Mouse (Mus musculus): ENCODE measurements at regions not wholly inside any gene's neighbourhood (a gene's known extent, or its start where the extent isn't known, plus 50 kb on each side); places are given as distances from the start of the nearest gene placed in this dataset.
A peak's percentile ranks its signal among the peaks of the same experiment; 100 is the strongest.

DNA sequence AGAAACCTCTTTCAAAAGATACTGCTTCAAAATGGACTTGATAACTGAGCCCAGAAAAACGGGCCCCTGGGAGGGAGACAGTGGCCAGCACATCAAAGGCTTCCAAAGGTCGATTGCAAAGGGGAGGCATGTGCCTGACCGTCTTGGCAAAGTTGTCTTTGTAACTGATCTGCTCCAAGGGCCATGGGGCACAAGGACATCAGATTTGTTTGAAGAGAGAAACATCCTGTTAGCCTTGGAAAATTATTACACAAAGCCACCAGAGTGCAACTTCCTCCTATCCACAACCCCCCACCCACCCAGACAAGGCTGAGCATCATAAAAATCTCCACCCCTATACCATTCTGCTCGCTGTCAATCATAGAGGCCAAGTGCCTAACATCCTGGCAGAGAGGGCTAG lies 284.7 kb upstream of the Id2 start:
- DNase-seq (ENCODE audit: low spot score) = no peak

GRCm38 (mm10) chr12:25379996-25380395 lies 283.1 kb upstream of the Id2 start:
- no peak for DNase-seq (ENCODE audit: low spot score)

- no peak for DNase-seq (ENCODE audit: low spot score)
These were observed 282.1 kb upstream of the Id2 start for GRCm38 (mm10) chr12:25379016-25379415.

GRCm38 (mm10) chr12:25378036-25378645 lies 281.2 kb upstream of the Id2 start:
- DNase-seq (ENCODE audit: low spot score) = no peak

DNA sequence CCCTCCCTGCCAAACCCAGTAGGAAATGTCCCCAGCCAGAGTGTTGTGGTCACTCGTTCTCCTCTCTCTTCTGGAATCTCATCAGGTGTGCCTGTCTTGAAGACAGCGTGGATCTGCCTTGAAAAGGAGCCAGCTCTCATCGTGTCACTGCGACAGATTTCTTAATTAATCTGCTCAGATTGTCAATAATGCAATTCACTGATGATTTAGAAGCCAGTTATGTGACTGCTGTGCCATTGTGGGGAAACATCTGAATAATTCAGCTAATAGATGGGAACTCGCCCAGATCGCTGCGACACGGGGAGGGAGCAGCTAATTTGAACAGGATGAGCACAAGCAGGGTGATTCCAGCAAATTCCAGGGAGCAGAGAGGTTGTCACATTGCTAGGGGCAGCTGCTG lies 279.5 kb upstream of the Id2 start:
- peak; percentile 34 for DNase-seq (ENCODE audit: low spot score)

GRCm38 (mm10) chr12:25367541-25367940 lies 270.6 kb upstream of the Id2 start:
- DNase-seq (ENCODE audit: low spot score) = no peak

- DNase-seq (ENCODE audit: low spot score) = no peak
These were observed 268.8 kb upstream of the Id2 start for GRCm38 (mm10) chr12:25365600-25366267.

- DNase-seq (ENCODE audit: low spot score) = peak; percentile 54
These were observed 268.1 kb upstream of the Id2 start for GRCm38 (mm10) chr12:25364966-25365568.

- no peak for DNase-seq (ENCODE audit: low spot score)
These were observed 266.9 kb upstream of the Id2 start for GRCm38 (mm10) chr12:25363839-25364238.

GRCm38 (mm10) chr12:25363341-25363740 lies 266.4 kb upstream of the Id2 start:
- DNase-seq (ENCODE audit: low spot score) = no peak

DNA sequence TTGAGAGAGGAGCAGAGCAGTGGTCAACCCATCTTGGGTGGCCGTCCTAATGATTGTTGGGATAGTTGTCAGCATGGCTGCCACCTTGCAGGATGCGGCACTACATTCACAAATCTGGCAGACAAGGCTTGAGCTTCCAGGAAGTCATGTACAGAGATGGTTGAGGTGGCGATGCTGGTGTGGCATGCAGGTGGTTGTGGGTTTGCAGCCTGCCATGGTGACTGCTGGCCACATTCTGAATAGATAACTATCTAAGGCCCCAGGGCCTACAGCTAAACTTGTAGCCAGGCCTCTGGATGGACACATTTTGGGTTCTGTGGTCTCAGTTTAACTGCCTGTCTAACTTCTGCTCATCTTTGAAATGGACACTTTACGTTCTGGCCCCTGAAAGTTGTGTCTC lies 265.8 kb upstream of the Id2 start:
- DNase-seq (ENCODE audit: low spot score) = no peak

GRCm38 (mm10) chr12:25360726-25361125 lies 263.8 kb upstream of the Id2 start:
- no peak for DNase-seq (ENCODE audit: low spot score)

- no peak for DNase-seq (ENCODE audit: low spot score)
These were observed 263.0 kb upstream of the Id2 start for GRCm38 (mm10) chr12:25359931-25360330.

GRCm38 (mm10) chr12:25358846-25359525 lies 262.0 kb upstream of the Id2 start:
- DNase-seq (ENCODE audit: low spot score) = no peak

DNA sequence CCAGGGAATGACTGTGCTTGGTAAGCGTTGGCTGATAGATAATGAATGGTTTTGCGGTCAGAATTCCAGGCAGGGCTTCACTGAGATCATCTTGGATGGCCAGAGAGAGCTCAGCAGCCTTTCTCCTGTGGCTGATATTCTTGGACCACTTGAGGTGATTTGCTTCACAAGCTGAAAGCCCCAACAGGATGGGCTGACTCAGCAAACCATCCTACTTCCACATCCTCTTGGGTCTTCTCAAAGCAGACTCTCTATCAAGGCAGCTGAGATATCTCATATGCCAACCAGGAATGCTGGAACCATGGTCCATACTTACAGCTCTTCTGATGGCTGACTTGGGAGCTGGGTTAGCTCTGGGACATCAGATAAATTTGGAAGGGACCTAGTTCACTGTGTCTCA lies 259.8 kb upstream of the Id2 start:
- DNase-seq (ENCODE audit: low spot score) = no peak

GRCm38 (mm10) chr12:25355217-25355616 lies 258.3 kb upstream of the Id2 start:
- no peak for DNase-seq (ENCODE audit: low spot score)

GRCm38 (mm10) chr12:25353402-25353896 lies 256.5 kb upstream of the Id2 start:
- DNase-seq (ENCODE audit: low spot score) = no peak

DNA sequence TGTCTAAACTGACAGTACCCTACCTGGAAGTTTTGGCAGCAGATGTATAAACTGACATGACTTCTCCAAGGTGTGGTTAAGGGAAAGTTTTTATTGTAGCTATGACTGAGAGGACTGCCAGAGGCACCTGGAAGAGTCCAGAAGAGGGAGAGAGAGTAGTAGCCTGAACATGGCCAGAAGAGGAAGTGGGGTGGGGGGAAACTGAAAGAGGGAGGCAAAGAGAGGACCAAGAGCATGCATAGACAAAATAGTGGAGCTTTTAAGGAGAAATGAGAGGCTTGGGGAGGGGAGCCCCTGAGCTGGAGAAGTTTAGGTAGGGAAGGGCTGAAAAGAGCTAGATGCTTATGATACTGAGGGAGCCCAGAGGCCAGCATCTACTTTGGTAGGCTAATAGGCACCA lies 255.2 kb upstream of the Id2 start:
- no peak for DNase-seq (ENCODE audit: low spot score)

- peak; percentile 41 for DNase-seq (ENCODE audit: low spot score)
These were observed 247.4 kb upstream of the Id2 start for GRCm38 (mm10) chr12:25344354-25344753.

DNA sequence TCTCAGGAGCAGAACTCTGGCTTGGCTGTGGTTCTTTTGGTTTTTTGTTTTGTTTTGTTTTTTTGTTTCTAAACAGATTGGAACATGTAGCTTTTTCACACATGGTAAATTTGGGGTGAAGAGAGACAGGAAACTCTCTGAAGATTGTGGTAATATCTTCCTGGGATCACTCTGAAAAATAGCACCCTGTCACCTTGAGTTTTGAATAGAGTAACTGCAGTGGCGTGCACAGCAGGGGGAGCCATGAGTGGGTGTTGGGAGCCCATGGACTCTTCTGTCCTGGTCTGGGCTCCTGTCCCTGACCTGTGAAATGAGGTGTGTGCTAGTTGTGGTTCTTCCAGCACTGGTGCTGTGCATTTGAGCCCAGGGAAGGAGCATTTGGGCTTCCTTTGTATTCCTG lies 241.8 kb upstream of the Id2 start:
- no peak for DNase-seq (ENCODE audit: low spot score)

DNA sequence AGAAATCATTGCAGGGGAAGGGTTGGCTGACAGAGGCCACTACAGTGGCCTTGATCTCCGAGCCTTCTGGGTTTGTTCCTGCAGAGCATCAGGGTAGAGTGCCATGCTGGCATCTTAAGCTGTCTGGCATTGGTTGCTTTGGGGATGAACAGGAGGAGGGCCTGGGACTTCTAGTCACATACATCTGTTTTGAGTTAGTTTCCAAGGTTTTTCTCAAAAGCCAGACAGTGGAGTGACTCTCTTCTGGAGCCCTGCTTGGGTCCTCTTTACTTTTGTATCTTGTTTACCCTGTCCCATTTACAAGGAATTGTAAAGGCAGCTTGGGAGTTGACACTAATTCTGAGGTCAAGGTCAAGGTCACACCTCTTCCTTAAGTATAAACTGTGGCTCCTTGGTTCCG lies 239.0 kb upstream of the Id2 start:
- no peak for DNase-seq (ENCODE audit: low spot score)

DNA sequence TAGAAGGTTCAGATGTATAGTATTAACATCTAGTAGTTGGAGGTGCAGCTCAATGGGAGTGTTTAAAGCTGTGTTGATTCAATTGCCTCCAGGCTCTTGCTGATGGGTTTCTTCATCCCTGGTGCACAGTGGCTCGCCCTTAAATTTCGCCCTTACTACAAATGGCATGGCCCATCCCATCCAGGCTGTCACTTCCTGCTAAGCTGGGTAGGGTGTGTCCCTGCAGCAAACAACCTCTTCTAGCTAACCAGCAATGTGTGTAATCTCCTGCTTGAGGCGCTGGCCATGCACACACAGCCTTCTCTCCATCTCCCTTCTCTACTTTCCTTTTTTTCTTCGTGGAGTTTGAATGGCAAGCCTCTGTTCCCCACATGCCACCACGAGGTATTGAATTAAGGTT lies 238.1 kb upstream of the Id2 start:
- DNase-seq (ENCODE audit: low spot score) = no peak
